Mouse (Mus musculus) embryonic facial prominence, embryonic 15.5 days (tissue): ENCODE measurements around the gene Ikbip. TPM values are rescaled to one million over a fixed set of nuclear protein-coding genes. Genes with fewer than 3 reads are reported as not detected.

Source experiments
- ATAC-seq: fragments of 200-750 bp; cut with Nextera tagmentation; 2 replicates; pipeline ENCODE4 v1.8.0; 2017; ENCODE audit warnings: low read depth, moderate TSS enrichment; ENCODE audit not compliant: insufficient number of reproducible peaks, low FRiP score, low TSS enrichment
- H3K27ac ChIP-seq: fragments of 300-500 bp; sonication (generic); replicated peaks from 2 replicates; pipeline ENCODE4 v1.5.1; 2015; ENCODE audit warnings: mild to moderate bottlenecking, inconsistent platforms
- H3K27me3 ChIP-seq: fragments of 300-500 bp; sonication (generic); 2 replicates; pipeline ENCODE4 v1.6.1; 2015; ENCODE audit warnings: inconsistent platforms
- H3K36me3 ChIP-seq: fragments of 300-500 bp; sonication (generic); 2 replicates; pipeline ENCODE4 v1.6.1; 2015; ENCODE audit warnings: mild to moderate bottlenecking, inconsistent platforms
- H3K4me1 ChIP-seq: fragments of 300-500 bp; sonication (generic); 2 replicates; pipeline ENCODE4 v1.6.1; 2015; ENCODE audit warnings: inconsistent platforms
- H3K4me2 ChIP-seq: fragments of 300-500 bp; sonication (generic); replicated peaks from 2 replicates; pipeline ENCODE4 v1.6.1; 2015; ENCODE audit warnings: mild to moderate bottlenecking, inconsistent platforms
- H3K4me3 ChIP-seq: fragments of 300-500 bp; sonication (generic); replicated peaks from 2 replicates; pipeline ENCODE4 v1.5.1; 2015; ENCODE audit warnings: mild to moderate bottlenecking, inconsistent platforms
- H3K9ac ChIP-seq: fragments of 300-500 bp; sonication (generic); 2 replicates; pipeline ENCODE4 v1.6.1; 2015; ENCODE audit warnings: inconsistent platforms
- H3K9me3 ChIP-seq: fragments of 300-500 bp; sonication (generic); replicated peaks from 2 replicates; pipeline ENCODE4 v1.6.1; 2016; ENCODE audit warnings: inconsistent platforms
- WGBS: fragments of 180-500 bp; shearing (Covaris S2); methylation state at CpG from one replicate; pipeline ENCODE4 v1.1.7; 2015; 5-methylcytosine and 5-hydroxymethylcytosine counted together
- polyA plus RNA-seq: library from polyadenylated mRNA; unstranded; fragments of >200 nt; fragmentation: Nextera tagmentation; extraction: Ambion mirVana; gene quantifications from 2 replicates; pipeline ENCODE4 v1.2.1, GENCODE M21; 2015

Ikbip gene
- polyA plus RNA-seq, 1 experiment from 2014 or later: 70.4 TPM

GRCm38 (mm10) chr10:91081959-91082507 is 707 bp upstream of the Ikbip start:
- peaks cover 10% of the 10 kb centered on the region; the same call in 1 of the 2 replicates for H3K4me1 ChIP-seq
- WGBS: under 1% methylated on average over 27 of the region's 27 CpGs
- H3K36me3 ChIP-seq: peaks cover 13% of the 10 kb centered on the region
- peak overlapping the region; percentile 89 for H3K27ac ChIP-seq
- peak overlapping the region; percentile 68 for H3K4me2 ChIP-seq
- H3K27me3 ChIP-seq: no peaks in the 10 kb centered on the region
- H3K4me3 ChIP-seq: peak overlapping the region; percentile 97
- no peak for ATAC-seq
- peak overlapping the region; percentile 85 for H3K9ac ChIP-seq
- no peaks in the 10 kb centered on the region for H3K9me3 ChIP-seq

- H3K4me2 ChIP-seq: peak overlapping the region; percentile 68
- peak overlapping the region; percentile 74 for H3K9ac ChIP-seq
- no peak for ATAC-seq
- H3K27ac ChIP-seq: peak overlapping the region; percentile 92
- H3K36me3 ChIP-seq: peaks cover 8% of the 10 kb centered on the region; the same call in 1 of the 2 replicates
- WGBS: 34% methylated on average over 12 of the region's 12 CpGs
- no peaks in the 10 kb centered on the region for H3K27me3 ChIP-seq
- H3K4me1 ChIP-seq: peaks cover 10% of the 10 kb centered on the region; the same call in 1 of the 2 replicates
- H3K4me3 ChIP-seq: peak overlapping the region; percentile 97
- H3K9me3 ChIP-seq: no peaks in the 10 kb centered on the region
Observed at GRCm38 (mm10) chr10:91083393-91083927, 720 bp downstream of the Ikbip start.

- ATAC-seq: no peak
- H3K9me3 ChIP-seq: no peaks in the 10 kb centered on the region
- H3K4me1 ChIP-seq: no peaks in the 10 kb centered on the region
- no peak overlapping the region for H3K4me3 ChIP-seq
- H3K27ac ChIP-seq: no peak overlapping the region
- H3K4me2 ChIP-seq: no peak overlapping the region
- H3K9ac ChIP-seq: no peak overlapping the region
- H3K27me3 ChIP-seq: no peaks in the 10 kb centered on the region
- peaks cover 26% of the 10 kb centered on the region; the same call in 1 of the 2 replicates for H3K36me3 ChIP-seq
- WGBS: 92% methylated on average over 4 of the region's 4 CpGs
Observed at GRCm38 (mm10) chr10:91092812-91093211, 10.1 kb downstream of the Ikbip start.

GRCm38 (mm10) chr10:91094251-91095104 is 11.7 kb downstream of the Ikbip start:
- H3K9me3 ChIP-seq: no peaks in the 10 kb centered on the region
- 82% methylated on average over 15 of the region's 15 CpGs for WGBS
- no peak overlapping the region for H3K27ac ChIP-seq
- no peak overlapping the region for H3K4me2 ChIP-seq
- H3K27me3 ChIP-seq: no peaks in the 10 kb centered on the region
- H3K9ac ChIP-seq: no peak overlapping the region
- ATAC-seq: no peak
- no peak overlapping the region for H3K4me3 ChIP-seq
- no peaks in the 10 kb centered on the region for H3K4me1 ChIP-seq
- peaks cover 31% of the 10 kb centered on the region; the same call in 1 of the 2 replicates for H3K36me3 ChIP-seq

GRCm38 (mm10) chr10:91098056-91098455 is 15.3 kb downstream of the Ikbip start:
- H3K27me3 ChIP-seq: no peaks in the 10 kb centered on the region
- H3K27ac ChIP-seq: no peak overlapping the region
- no peak overlapping the region for H3K9ac ChIP-seq
- peaks cover 48% of the 10 kb centered on the region for H3K36me3 ChIP-seq
- H3K4me3 ChIP-seq: no peak overlapping the region
- H3K4me2 ChIP-seq: no peak overlapping the region
- no peak for ATAC-seq
- H3K4me1 ChIP-seq: no peaks in the 10 kb centered on the region
- H3K9me3 ChIP-seq: no peaks in the 10 kb centered on the region
- WGBS: 91% methylated on average over 8 of the region's 8 CpGs

GRCm38 (mm10) chr10:91100101-91100500 is 17.4 kb downstream of the Ikbip start:
- Histone ChIP-seq H3K9me3 (no peaks in the 10 kb centered on the region), H3K27me3 (no peaks in the 10 kb centered on the region), H3K9ac (no peak overlapping the region), H3K4me3 (no peak overlapping the region), H3K4me1 (no peaks in the 10 kb centered on the region), H3K27ac (no peak overlapping the region), H3K36me3 (peaks cover 38% of the 10 kb centered on the region), H3K4me2 (no peak overlapping the region)
- ATAC-seq: no peak
- 77% methylated on average over 1 of the region's 1 CpGs for WGBS

GRCm38 (mm10) chr10:91101936-91102335 is 19.2 kb downstream of the Ikbip start:
- ATAC-seq: no peak
- Histone ChIP-seq H3K9ac (no peak overlapping the region), H3K27me3 (no peaks in the 10 kb centered on the region), H3K9me3 (no peaks in the 10 kb centered on the region), H3K27ac (no peak overlapping the region), H3K4me2 (no peak overlapping the region), H3K36me3 (peaks cover 29% of the 10 kb centered on the region), H3K4me1 (no peaks in the 10 kb centered on the region), H3K4me3 (no peak overlapping the region)
- 78% methylated on average over 25 of the region's 25 CpGs for WGBS

GRCm38 (mm10) chr10:91102799-91103590 is 20.3 kb downstream of the Ikbip start:
- 90% methylated on average over 14 of the region's 14 CpGs for whole genome bisulfite sequencing

GRCm38 (mm10) chr10:91105981-91106380 is 23.2 kb downstream of the Ikbip start:
- no peak overlapping the region for H3K4me2 ChIP-seq
- H3K27ac ChIP-seq: no peak overlapping the region
- no peak overlapping the region for H3K9ac ChIP-seq
- 0 out of 2 replicates have a peak, but pooled peaks cover 4% of the 10 kb centered on the region for H3K9me3 ChIP-seq
- no peaks in the 10 kb centered on the region for H3K4me1 ChIP-seq
- no peak overlapping the region for H3K4me3 ChIP-seq
- ATAC-seq: no peak
- peaks cover 15% of the 10 kb centered on the region for H3K36me3 ChIP-seq
- 84% methylated on average over 3 of the region's 3 CpGs for WGBS
- H3K27me3 ChIP-seq: no peaks in the 10 kb centered on the region

More at GRCm38 (mm10) chr10:91102799-91103590, 20.3 kb downstream of the Ikbip start:
- no peaks in the 10 kb centered on the region for H3K9me3 ChIP-seq
- H3K4me2 ChIP-seq: no peak overlapping the region
- peaks cover 24% of the 10 kb centered on the region for H3K36me3 ChIP-seq
- H3K4me3 ChIP-seq: no peak overlapping the region
- H3K4me1 ChIP-seq: no peaks in the 10 kb centered on the region
- H3K27me3 ChIP-seq: no peaks in the 10 kb centered on the region
- no peak for ATAC-seq
- H3K9ac ChIP-seq: no peak overlapping the region
- H3K27ac ChIP-seq: no peak overlapping the region

- Histone ChIP-seq H3K27me3 (no peaks in the 10 kb centered on the region), H3K9ac (no peak overlapping the region), H3K36me3 (peaks cover 28% of the 10 kb centered on the region), H3K9me3 (0 out of 2 replicates have a peak, but pooled peaks cover 4% of the 10 kb centered on the region), H3K4me1 (no peaks in the 10 kb centered on the region), H3K4me2 (no peak overlapping the region), H3K27ac (no peak overlapping the region), H3K4me3 (no peak overlapping the region)
- 65% methylated on average over 4 of the region's 4 CpGs for WGBS
- no peak for ATAC-seq
Observed at GRCm38 (mm10) chr10:91109841-91110240, 27.1 kb downstream of the Ikbip start.

GRCm38 (mm10) chr10:91116958-91117357 is 34.2 kb downstream of the Ikbip start:
- Histone ChIP-seq H3K36me3 (peaks cover 82% of the 10 kb centered on the region), H3K27me3 (no peaks in the 10 kb centered on the region), H3K9ac (no peak overlapping the region), H3K27ac (no peak overlapping the region), H3K4me1 (peaks cover 3% of the 10 kb centered on the region; the same call in 1 of the 2 replicates), H3K4me3 (no peak overlapping the region), H3K4me2 (no peak overlapping the region), H3K9me3 (no peaks in the 10 kb centered on the region)
- no peak for ATAC-seq
- WGBS: 91% methylated on average over 12 of the region's 12 CpGs
